ENCODE assay signal across 8 mouse cellular contexts in the genomic region with DNA sequence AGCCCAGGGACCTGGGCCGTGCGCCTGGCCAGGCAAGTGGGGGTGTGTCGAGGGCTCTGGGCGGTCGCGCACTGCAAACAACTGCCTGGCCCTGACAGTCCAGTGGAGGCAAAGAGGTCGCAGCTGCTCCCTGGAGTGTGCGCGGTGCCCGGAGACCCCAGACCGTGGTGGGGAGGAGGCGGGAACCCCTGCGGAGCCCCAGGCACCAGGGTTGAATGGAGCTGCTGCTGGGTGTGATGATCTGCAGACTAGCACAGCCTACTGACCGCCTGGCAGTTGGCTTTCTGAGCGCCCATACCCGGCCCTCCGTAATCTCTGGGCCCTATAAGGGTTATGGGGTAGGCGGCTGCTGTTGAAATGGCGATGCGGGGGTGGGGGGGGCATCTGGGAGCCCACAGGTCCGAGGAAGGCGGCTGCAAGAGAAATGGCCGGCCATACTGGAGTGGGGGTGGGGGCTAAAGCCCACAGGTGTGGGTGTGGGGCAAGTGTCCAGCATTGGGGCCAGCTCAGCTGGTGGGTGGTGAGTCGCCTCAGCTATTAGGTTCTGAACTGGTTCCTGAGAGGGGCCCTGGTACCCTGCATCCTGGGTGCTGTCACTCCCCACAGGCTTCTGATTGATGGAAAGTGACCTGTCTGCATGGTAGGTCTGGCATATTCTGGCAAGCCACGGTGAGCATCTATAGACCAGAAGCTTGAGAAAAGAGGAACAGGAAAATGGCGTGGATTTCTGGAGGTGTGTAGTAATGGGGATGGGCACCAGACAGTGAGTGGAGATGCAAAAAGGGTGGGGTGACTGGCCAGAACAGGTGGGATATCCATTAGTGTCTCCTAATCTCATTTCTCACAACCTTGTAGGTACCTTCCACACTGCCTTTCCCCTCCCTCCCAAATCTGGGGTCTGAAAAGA. TPM values are rescaled to one million over a fixed set of nuclear protein-coding genes. Genes with fewer than 3 reads are reported as not detected.
A peak's percentile ranks its signal among the peaks of the same experiment; 100 is the strongest.
DNase-seq lines count a peak whose midpoint lies in the region; ATAC-seq and TF ChIP-seq lines count a peak whose summit lies in the region.
"Not testable (repeated sequence)": the region's sequence is repeated elsewhere in the genome, so short reads cannot be mapped to it uniquely, and the experiment has no call there.

No protein-coding gene starts in this region.

- not testable (repeated sequence) for H3K4me1 ChIP-seq in embryonic facial prominence, embryonic 14.5 days (ENCODE audit: control insufficient read depth, insufficient read depth, low read length); heart, embryonic 13.5 days; liver, embryonic 14.5 days (replicated peaks; ENCODE audit: control insufficient read depth in 2 of 2, insufficient read depth in 2 of 2, low read length in 1 of 2); midbrain, embryonic 15.5 days; stomach, embryonic 15.5 days

- peaks cover 20% of the 10 kb centered on the region for H3K36me3 ChIP-seq in embryonic facial prominence, embryonic 14.5 days (ENCODE audit: control insufficient read depth, insufficient read depth, low read length)
- H3K36me3 ChIP-seq in heart, embryonic 13.5 days: peaks cover 29% of the 10 kb centered on the region
- not testable (repeated sequence) for H3K36me3 ChIP-seq in liver, embryonic 14.5 days (replicated peaks; ENCODE audit: control insufficient read depth, insufficient read depth, low read depth); midbrain, embryonic 15.5 days (replicated peaks); stomach, embryonic 15.5 days

- H3K9me3 ChIP-seq in embryonic facial prominence, embryonic 14.5 days (ENCODE audit: control insufficient read depth, low read length); heart, embryonic 13.5 days; liver, embryonic 14.5 days (ENCODE audit: control insufficient read depth, low read length); midbrain, embryonic 15.5 days; stomach, embryonic 15.5 days: not testable (repeated sequence)

- ATAC-seq in CD4-positive, CD25-positive, alpha-beta regulatory T cell, adult 4 months: peak; percentile 45
- peak; percentile 44 for ATAC-seq in embryonic facial prominence, embryonic 14.5 days (ENCODE audit: low read depth)
- ATAC-seq in heart, embryonic 13.5 days (ENCODE audit: extremely low read depth, insufficient number of reproducible peaks, low FRiP score, low TSS enrichment): peak; percentile 40; the same call in 1 of the 2 replicates
- peak; percentile 53 for ATAC-seq in liver, embryonic 14.5 days (ENCODE audit: insufficient read depth)
- ATAC-seq in midbrain, embryonic 15.5 days (replicated peaks): peak; percentile 71
- ATAC-seq in stomach, embryonic 15.5 days (ENCODE audit: insufficient read depth, low FRiP score, low read depth): peak; percentile 63

- WGBS in embryonic facial prominence, embryonic 14.5 days: 24% methylated on average over 6 of the region's 26 CpGs
- WGBS in heart, embryonic 13.5 days: 10% methylated on average over 23 of the region's 26 CpGs
- WGBS in liver, embryonic 14.5 days (ENCODE audit: insufficient replicate concordance): 15% methylated on average over 24 of the region's 26 CpGs
- 23% methylated on average over 23 of the region's 26 CpGs for WGBS in midbrain, embryonic 15.5 days
- 19% methylated on average over 26 of the region's 26 CpGs for WGBS in stomach, embryonic 15.5 days

- H3K4me3 ChIP-seq in embryonic facial prominence, embryonic 14.5 days (ENCODE audit: low read depth, low read length): peak overlapping the region; percentile 53
- H3K4me3 ChIP-seq in heart, embryonic 13.5 days: peak overlapping the region; percentile 68
- peak overlapping the region; percentile 41 for H3K4me3 ChIP-seq in liver, embryonic 14.5 days (ENCODE audit: insufficient read depth in 1 of 2, low read depth in 2 of 2, low read length in 2 of 2)
- peak overlapping the region; percentile 61 for H3K4me3 ChIP-seq in midbrain, embryonic 15.5 days
- H3K4me3 ChIP-seq in stomach, embryonic 15.5 days (replicated peaks): peak overlapping the region; percentile 52

- H3K27me3 ChIP-seq in embryonic facial prominence, embryonic 14.5 days (replicated peaks; ENCODE audit: control insufficient read depth, insufficient read depth, low read length); heart, embryonic 13.5 days (replicated peaks); liver, embryonic 14.5 days (ENCODE audit: control insufficient read depth, insufficient read depth, low read length); midbrain, embryonic 15.5 days (replicated peaks); stomach, embryonic 15.5 days (replicated peaks): not testable (repeated sequence)

- H3K4me2 ChIP-seq in embryonic facial prominence, embryonic 14.5 days (ENCODE audit: low read depth, low read length): peak overlapping the region; percentile 56
- H3K4me2 ChIP-seq in heart, embryonic 13.5 days: peak overlapping the region; percentile 71
- H3K4me2 ChIP-seq in liver, embryonic 14.5 days (ENCODE audit: low read depth): peak overlapping the region; percentile 53
- H3K4me2 ChIP-seq in midbrain, embryonic 15.5 days: peak overlapping the region; percentile 51
- peak overlapping the region; percentile 62 for H3K4me2 ChIP-seq in stomach, embryonic 15.5 days

- H3K27ac ChIP-seq in embryonic facial prominence, embryonic 14.5 days (replicated peaks; ENCODE audit: low read depth, low read length); liver, embryonic 14.5 days; stomach, embryonic 15.5 days: not testable (repeated sequence)
- peak overlapping the region; percentile 39; the same call in 1 of the 2 replicates for H3K27ac ChIP-seq in heart, embryonic 13.5 days (replicated peaks)
- H3K27ac ChIP-seq in midbrain, embryonic 15.5 days: peak overlapping the region; percentile 84

- peak; percentile 31 for DNase-seq in cerebellum, adult 11 months
- DNase-seq in embryonic facial prominence, embryonic 14.5 days (ENCODE audit: low spot score); liver, embryonic 14.5 days (ENCODE audit: low read depth in 3 of 3, low spot score in 3 of 3): not testable (repeated sequence)
- DNase-seq in kidney, adult 9 months: peak; percentile 2

- peak overlapping the region; percentile 63 for H3K9ac ChIP-seq in embryonic facial prominence, embryonic 14.5 days (ENCODE audit: low read depth, low read length)
- peak overlapping the region; percentile 85 for H3K9ac ChIP-seq in heart, embryonic 13.5 days
- H3K9ac ChIP-seq in liver, embryonic 14.5 days (replicated peaks): not testable (repeated sequence)
- peak overlapping the region; percentile 71 for H3K9ac ChIP-seq in midbrain, embryonic 15.5 days
- 0 out of 2 replicates have a peak overlapping the region, but pooled peaks have one; percentile 16 for H3K9ac ChIP-seq in stomach, embryonic 15.5 days

- not testable (repeated sequence) for TF ChIP-seq EP300 in liver, embryonic 14.5 days (IDR thresholded peaks at IDR 0.05; ENCODE audit: low read depth)

- not testable (repeated sequence) for TF ChIP-seq CTCF in liver, embryonic 14.5 days (IDR thresholded peaks at IDR 0.05; ENCODE audit: low read depth)

RNA-seq across cellular contexts. Expression of gene Bhlhb9, which starts 0.8 kb away (rescaled TPM):
- polyA plus RNA-seq in CD4-positive, CD25-positive, alpha-beta regulatory T cell, adult 4 months (2017; shearing (Covaris generic)): 10 to 100 TPM; 11.4 to 14.2 TPM
- polyA plus RNA-seq in embryonic facial prominence, embryonic 14.5 days (2014; fragmentation: Nextera tagmentation; extraction: Ambion mirVana): 48.6 and 59.2 TPM in 2 replicates
- 57.7 and 57.9 TPM in 2 replicates for polyA plus RNA-seq in heart, embryonic 13.5 days (2015; fragmentation: Nextera tagmentation; extraction: Ambion mirVana)
- 3.1 and 5.8 TPM in 2 replicates for polyA plus RNA-seq in liver, embryonic 14.5 days (2012; rRNA removed)
- polyA plus RNA-seq in liver, embryonic 14.5 days (2014; fragmentation: Nextera tagmentation; extraction: Ambion mirVana): 8.7 and 10.3 TPM in 2 replicates
- 126 and 127 TPM in 2 replicates for polyA plus RNA-seq in midbrain, embryonic 15.5 days (2015; fragmentation: Nextera tagmentation; extraction: Ambion mirVana)
- polyA plus RNA-seq in stomach, embryonic 15.5 days (2015; fragmentation: Nextera tagmentation; extraction: Ambion mirVana): 41.6 and 43.3 TPM in 2 replicates

RNA-seq across cellular contexts. Expression of gene Gprasp2, which starts 42.3 kb away (rescaled TPM):
- 10 to 100 TPM in 1 of 2 experiments, 1 to 10 TPM in 1; 9.1 to 13.7 TPM for polyA plus RNA-seq in CD4-positive, CD25-positive, alpha-beta regulatory T cell, adult 4 months (2017; shearing (Covaris generic))
- polyA plus RNA-seq in embryonic facial prominence, embryonic 14.5 days (2014; fragmentation: Nextera tagmentation; extraction: Ambion mirVana): 28.0 and 36.9 TPM in 2 replicates
- 21.8 and 22.6 TPM in 2 replicates for polyA plus RNA-seq in heart, embryonic 13.5 days (2015; fragmentation: Nextera tagmentation; extraction: Ambion mirVana)
- 0.88 and 1.0 TPM in 2 replicates for polyA plus RNA-seq in liver, embryonic 14.5 days (2012; rRNA removed)
- 0.67 and 0.80 TPM in 2 replicates for polyA plus RNA-seq in liver, embryonic 14.5 days (2014; fragmentation: Nextera tagmentation; extraction: Ambion mirVana)
- 237 and 254 TPM in 2 replicates for polyA plus RNA-seq in midbrain, embryonic 15.5 days (2015; fragmentation: Nextera tagmentation; extraction: Ambion mirVana)
- 22.4 and 24.8 TPM in 2 replicates for polyA plus RNA-seq in stomach, embryonic 15.5 days (2015; fragmentation: Nextera tagmentation; extraction: Ambion mirVana)

RNA-seq across cellular contexts. Expression of gene Armcx5, which starts 54.0 kb away (rescaled TPM):
- polyA plus RNA-seq in CD4-positive, CD25-positive, alpha-beta regulatory T cell, adult 4 months (2017; shearing (Covaris generic)): 10 to 100 TPM; 10.2 to 20.5 TPM
- 6.9 and 9.2 TPM in 2 replicates for polyA plus RNA-seq in embryonic facial prominence, embryonic 14.5 days (2014; fragmentation: Nextera tagmentation; extraction: Ambion mirVana)
- 8.6 and 9.6 TPM in 2 replicates for polyA plus RNA-seq in heart, embryonic 13.5 days (2015; fragmentation: Nextera tagmentation; extraction: Ambion mirVana)
- polyA plus RNA-seq in liver, embryonic 14.5 days (2012; rRNA removed): 1.0 and 1.7 TPM in 2 replicates
- 2.2 and 2.4 TPM in 2 replicates for polyA plus RNA-seq in liver, embryonic 14.5 days (2014; fragmentation: Nextera tagmentation; extraction: Ambion mirVana)
- polyA plus RNA-seq in midbrain, embryonic 15.5 days (2015; fragmentation: Nextera tagmentation; extraction: Ambion mirVana): 12.5 and 12.8 TPM in 2 replicates
- 8.0 and 9.4 TPM in 2 replicates for polyA plus RNA-seq in stomach, embryonic 15.5 days (2015; fragmentation: Nextera tagmentation; extraction: Ambion mirVana)

RNA-seq across cellular contexts. Expression of gene Gprasp1, which starts 54.0 kb away (rescaled TPM):
- polyA plus RNA-seq in CD4-positive, CD25-positive, alpha-beta regulatory T cell, adult 4 months (2017; shearing (Covaris generic)): 10 to 100 TPM; 22.7 to 31.9 TPM
- 56.4 and 59.2 TPM in 2 replicates for polyA plus RNA-seq in embryonic facial prominence, embryonic 14.5 days (2014; fragmentation: Nextera tagmentation; extraction: Ambion mirVana)
- 30.4 and 32.2 TPM in 2 replicates for polyA plus RNA-seq in heart, embryonic 13.5 days (2015; fragmentation: Nextera tagmentation; extraction: Ambion mirVana)
- polyA plus RNA-seq in liver, embryonic 14.5 days (2012; rRNA removed): 3.5 and 5.9 TPM in 2 replicates
- 6.2 and 7.7 TPM in 2 replicates for polyA plus RNA-seq in liver, embryonic 14.5 days (2014; fragmentation: Nextera tagmentation; extraction: Ambion mirVana)
- polyA plus RNA-seq in midbrain, embryonic 15.5 days (2015; fragmentation: Nextera tagmentation; extraction: Ambion mirVana): 240 and 271 TPM in 2 replicates
- polyA plus RNA-seq in stomach, embryonic 15.5 days (2015; fragmentation: Nextera tagmentation; extraction: Ambion mirVana): 32.8 and 36.1 TPM in 2 replicates

Comparison
In these comparisons a context has a peak if more than half of its experiments do, and no peak if none do; other contexts are left out.
1. RNA of gene Gprasp2, which starts 42.3 kb away (polyA plus RNA-seq): 237 to 254 TPM in midbrain, embryonic 15.5 days, 28.0 to 36.9 TPM in embryonic facial prominence, embryonic 14.5 days, 22.4 to 24.8 TPM in stomach, embryonic 15.5 days, 21.8 to 22.6 TPM in heart, embryonic 13.5 days and 9.1 to 13.7 TPM in CD4-positive, CD25-positive, alpha-beta regulatory T cell, adult 4 months; 0.67 to 1.0 TPM in liver, embryonic 14.5 days; every median in the first group is over 4 times any median in the second.
2. Peak in every context shown above with its lines, with median percentiles within 50 percentile points of each other: ATAC-seq, H3K4me2 ChIP-seq and H3K4me3 ChIP-seq.